Mouse (Mus musculus) G1E (cell line): ENCODE measurements around the gene Ccdc88c.

Source experiments
- CTCF ChIP-seq: IDR thresholded peaks from 2 replicates; pipeline ENCODE4 v1.5.1; 2012; ENCODE audit warnings: low read depth, low read length, inconsistent platforms, mixed read lengths
- GATA1 ChIP-seq: IDR thresholded peaks from 2 replicates; pipeline ENCODE4 v1.6.1; 2012; ENCODE audit warnings: borderline replicate concordance, low read length, inconsistent platforms, mixed read lengths
- POLR2AphosphoS5 ChIP-seq: IDR thresholded peaks from 2 replicates; pipeline ENCODE4 v1.6.1; 2012; ENCODE audit warnings: low read depth, low read length, inconsistent platforms; ENCODE audit not compliant: insufficient replicate concordance
- TAL1 ChIP-seq: conservative IDR thresholded peaks from 2 replicates; pipeline ENCODE4 v1.6.1; 2012; ENCODE audit warnings: low read depth, low read length, inconsistent platforms, mixed read lengths

DNA sequence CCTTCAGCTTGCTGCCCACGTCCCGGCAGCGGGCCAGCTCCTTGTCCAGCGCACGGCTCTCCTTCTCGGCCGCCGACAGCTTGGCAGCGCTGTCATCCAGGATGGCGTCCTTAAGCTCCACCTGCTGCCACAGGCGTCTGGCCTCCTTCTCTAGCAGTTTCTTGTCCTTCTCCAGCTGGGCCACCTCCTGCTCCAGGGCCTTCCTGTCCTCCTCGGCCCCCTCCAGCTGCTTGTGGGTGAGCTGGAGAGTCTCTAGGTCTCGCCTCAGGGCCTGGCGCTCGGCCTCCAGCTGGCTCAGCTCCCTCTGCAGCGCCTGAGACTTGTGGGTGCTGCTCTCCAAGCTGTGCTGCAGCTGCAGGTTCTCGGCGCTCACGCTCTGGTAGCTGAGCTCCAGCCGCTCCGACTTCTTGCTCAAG, 83.9 kb downstream of the Ccdc88c start:
- TF ChIP-seq CTCF (no peak), GATA1 (no peak), POLR2AphosphoS5 (no peak), TAL1 (no peak)
